Mouse (Mus musculus): Measurements from ENCODE around the gene Slc35f6. TPM values are rescaled to one million over a fixed set of nuclear protein-coding genes. Genes with fewer than 3 reads are reported as not detected.

Slc35f6 gene
- polyA plus RNA-seq, 1 experiment from 2014 or later, result 19.9 TPM

- Histone ChIP-seq H3K4me1 (replicated peaks) (no peaks in the 10 kb centered on the region), H3K27ac (no peak overlapping the region), H3K9me3 (no peaks in the 10 kb centered on the region), H3K4me3 (replicated peaks) (no peak overlapping the region), H3K9ac (replicated peaks) (no peak overlapping the region), H3K36me3 (no peaks in the 10 kb centered on the region), H3K27me3 (peaks cover 1% of the 10 kb centered on the region), H3K4me2 (no peak overlapping the region)
- 90% methylated on average over 3 of the region's 3 CpGs for WGBS
- ATAC-seq (ENCODE audit: insufficient number of reproducible peaks, insufficient read depth, low FRiP score, low TSS enrichment, low read depth), result no peak
These were observed 54.1 kb downstream of the Slc35f6 start for GRCm38 (mm10) chr5:30701866-30702265.

Small RNA genes lying within 50 kb of the gene (microRNA-seq; reads per million reads assigned to microRNA genes)
- gene Mir5625, result not detected

Other genes starting within 250 kb of the Slc35f6 start
- 0.24 and 0.40 TPM in 2 replicates for gene Otof, start 186.0 kb upstream of the Slc35f6 start, polyA plus RNA-seq (2016; fragmentation: Nextera tagmentation; extraction: Ambion mirVana)
- gene 1700001C02Rik, start 181.9 kb upstream of the Slc35f6 start, polyA plus RNA-seq (2016; fragmentation: Nextera tagmentation; extraction: Ambion mirVana), result not detected in 2 replicates
- gene Cib4, start 102.1 kb upstream of the Slc35f6 start, polyA plus RNA-seq (2016; fragmentation: Nextera tagmentation; extraction: Ambion mirVana), result not detected in 2 replicates
- gene Kcnk3, start 59.8 kb upstream of the Slc35f6 start, polyA plus RNA-seq (2016; fragmentation: Nextera tagmentation; extraction: Ambion mirVana), result 0.18 and 0.30 TPM in 2 replicates
- gene Cenpa, start 18.8 kb downstream of the Slc35f6 start, polyA plus RNA-seq (2016; fragmentation: Nextera tagmentation; extraction: Ambion mirVana), result 402 and 439 TPM in 2 replicates
- gene Dpysl5, start 63.6 kb downstream of the Slc35f6 start, polyA plus RNA-seq (2016; fragmentation: Nextera tagmentation; extraction: Ambion mirVana), result 5.4 and 5.5 TPM in 2 replicates
- 26.8 and 28.4 TPM in 2 replicates for gene Mapre3, start 166.7 kb downstream of the Slc35f6 start, polyA plus RNA-seq (2016; fragmentation: Nextera tagmentation; extraction: Ambion mirVana)
- 80.4 and 84.6 TPM in 2 replicates for gene Tmem214, start 220.1 kb downstream of the Slc35f6 start, polyA plus RNA-seq (2016; fragmentation: Nextera tagmentation; extraction: Ambion mirVana)
- 35.8 and 42.0 TPM in 2 replicates for gene Agbl5, start 240.8 kb downstream of the Slc35f6 start, polyA plus RNA-seq (2016; fragmentation: Nextera tagmentation; extraction: Ambion mirVana)

All from limb, embryonic 12.5 days (tissue).